Mouse (Mus musculus) ovary, postnatal 10 days (tissue): ENCODE results near the gene Pkig.
"Not testable (repeated sequence)": the region's sequence is repeated elsewhere in the genome, so short reads cannot be mapped to it uniquely, and the experiment has no call there.

ENCODE experiments used
- DNase-seq: peaks from one replicate; pipeline ENCODE4 v3.0.0; 2022; ENCODE audit warnings: low spot score

Pkig gene

DNA sequence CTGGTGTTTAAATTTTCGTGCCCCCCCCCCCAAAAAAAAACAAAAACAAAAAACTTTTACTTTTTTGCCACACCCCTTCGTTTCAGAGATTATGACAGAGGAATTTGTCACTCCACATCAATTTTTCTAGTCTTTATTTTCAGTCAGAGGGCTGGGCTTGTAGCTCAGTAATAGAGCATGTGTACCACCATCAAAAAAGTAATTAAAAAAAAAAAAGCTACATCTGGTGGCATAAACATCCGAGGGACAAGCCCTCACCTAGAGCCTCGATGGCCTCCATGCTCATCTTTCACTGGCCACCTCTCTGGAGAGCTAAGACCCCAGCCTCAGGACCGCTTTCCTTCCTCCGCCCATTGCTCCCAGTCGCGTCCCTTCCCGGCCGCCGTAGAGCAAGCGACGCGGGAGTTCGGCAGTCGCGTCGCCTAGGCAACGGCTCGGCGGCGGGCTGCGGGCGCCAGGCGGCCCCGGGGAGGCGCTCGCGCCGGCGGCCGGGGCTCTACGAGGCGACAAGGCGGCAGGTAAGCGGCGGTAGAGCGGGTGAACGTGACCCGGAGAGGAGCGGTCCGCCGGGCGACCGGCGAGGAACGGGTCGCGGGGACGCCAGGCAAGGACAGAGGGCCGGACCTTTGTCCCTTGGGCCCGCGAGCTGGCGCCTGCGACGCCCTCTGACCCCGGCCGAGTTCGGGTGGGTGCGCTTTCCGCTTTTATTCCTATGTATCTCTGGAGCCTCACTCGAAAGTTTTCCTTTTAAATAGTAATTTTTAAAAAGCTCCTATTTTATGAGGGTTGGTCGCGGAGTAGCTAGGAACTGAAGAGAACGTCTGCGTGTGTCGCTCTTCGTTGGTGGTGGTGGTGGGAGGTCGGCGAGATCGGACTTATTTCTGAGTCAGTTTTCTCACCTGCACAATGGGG, at the start of gene Pkig:
Pkig (plus strand) TSS at position 412 of the 912 bp plus-strand sequence.
- peak; percentile 74 for DNase-seq

DNA sequence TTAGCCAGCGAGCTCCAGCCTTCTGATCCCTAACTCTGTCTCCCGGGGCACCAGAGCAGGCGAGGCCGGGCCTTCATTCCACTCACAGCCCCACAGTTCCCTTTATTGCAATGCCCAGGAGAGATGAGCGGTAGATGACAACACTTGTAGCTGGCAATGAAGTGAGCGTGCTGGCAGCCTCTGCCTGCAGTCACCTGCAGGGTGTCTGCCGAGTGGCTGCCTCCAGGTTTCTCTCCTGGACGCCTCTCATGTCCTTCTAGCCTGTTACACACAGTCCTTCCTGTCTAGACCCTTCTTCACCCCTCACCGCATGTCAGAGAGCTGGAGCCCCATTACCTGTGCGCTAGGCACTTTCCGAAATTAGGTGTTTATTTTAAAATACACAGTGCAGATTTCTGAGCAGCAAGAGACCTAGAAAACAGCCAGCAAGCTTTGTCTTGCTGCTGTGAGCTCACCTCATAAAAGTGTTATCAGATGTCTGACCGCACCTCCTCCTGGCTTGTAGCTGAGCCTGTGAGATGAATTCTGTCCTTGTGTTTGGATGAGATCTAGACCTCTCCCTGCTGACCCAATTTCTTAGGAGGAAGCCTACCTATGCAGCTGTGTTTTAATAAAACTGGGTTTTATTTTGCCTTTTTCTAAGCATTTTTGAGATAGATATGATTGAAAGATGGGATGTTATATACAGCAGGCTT, 48.8 kb upstream of the Pkig start:
- DNase-seq = no peak

DNA sequence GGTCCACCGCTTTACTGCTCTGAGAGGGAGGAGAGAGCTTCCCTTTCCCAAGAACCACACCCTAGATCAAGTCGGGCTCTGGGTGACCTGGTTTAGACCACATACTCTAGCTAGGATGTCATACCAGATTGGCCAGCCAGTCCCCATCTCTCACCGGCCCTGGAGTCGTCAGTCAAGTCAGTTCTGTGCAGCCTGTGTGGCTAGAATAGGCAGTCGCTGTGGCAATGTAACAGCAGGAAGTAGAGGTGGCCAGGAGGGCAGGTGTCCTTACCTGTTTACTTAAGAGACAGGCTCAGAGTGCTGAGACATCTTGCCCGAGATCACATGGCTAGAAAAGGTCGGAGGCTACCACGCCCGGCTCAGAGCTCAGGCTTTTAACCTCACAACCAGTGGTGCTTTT, 47.0 kb upstream of the Pkig start:
- DNase-seq = no peak

DNA sequence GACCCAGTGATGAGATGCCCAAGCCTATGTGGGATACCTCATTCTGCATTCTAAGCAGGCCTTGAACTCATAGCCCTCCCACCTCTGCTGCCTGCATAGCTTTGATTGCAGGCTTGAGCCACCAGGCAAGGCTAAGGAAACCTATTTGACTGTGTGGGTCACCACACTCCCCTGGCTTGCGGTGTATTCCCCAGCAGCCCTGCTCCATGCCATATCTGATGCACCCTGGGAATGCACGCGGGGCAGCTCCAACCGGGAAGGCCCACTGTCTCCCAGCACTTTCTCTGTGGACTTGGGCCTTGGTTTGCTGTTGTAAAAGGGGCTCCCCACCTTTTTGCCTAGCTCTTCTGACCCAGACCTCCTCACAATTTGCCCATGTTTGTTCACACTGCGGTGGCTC, 45.0 kb upstream of the Pkig start:
- no peak for DNase-seq

GRCm38 (mm10) chr2:163613990-163614389, 44.2 kb upstream of the Pkig start:
- no peak for DNase-seq

GRCm38 (mm10) chr2:163615401-163615800, 42.8 kb upstream of the Pkig start:
- no peak for DNase-seq

GRCm38 (mm10) chr2:163615906-163616651, 42.1 kb upstream of the Pkig start:
- DNase-seq = no peak

- DNase-seq = no peak
These were observed 41.4 kb upstream of the Pkig start for GRCm38 (mm10) chr2:163616652-163617227.

GRCm38 (mm10) chr2:163617232-163617863, 40.8 kb upstream of the Pkig start:
- no peak for DNase-seq

- no peak for DNase-seq
These were observed 40.3 kb upstream of the Pkig start for GRCm38 (mm10) chr2:163617874-163618273.

GRCm38 (mm10) chr2:163620451-163620850, 37.7 kb upstream of the Pkig start:
- no peak for DNase-seq

DNA sequence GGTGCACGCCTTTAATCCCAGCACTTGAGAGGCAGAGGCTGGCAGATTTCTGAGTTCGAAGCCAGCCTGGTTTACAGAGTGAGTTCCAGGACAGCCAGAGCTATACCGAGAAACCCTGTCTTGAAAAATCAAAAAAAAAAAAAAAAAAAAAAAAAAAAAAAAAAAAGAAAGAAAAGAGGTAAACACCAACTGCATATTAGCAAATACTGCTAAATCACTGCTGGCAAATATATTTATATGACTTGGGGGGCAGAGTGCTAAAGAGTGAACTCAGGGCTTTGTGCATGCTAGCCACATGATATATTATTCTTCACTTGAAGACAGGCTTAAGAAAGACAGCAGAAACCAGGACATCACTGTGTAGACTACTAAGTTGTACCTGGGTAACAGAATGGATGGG, 36.8 kb upstream of the Pkig start:
- DNase-seq = not testable (repeated sequence)

DNA sequence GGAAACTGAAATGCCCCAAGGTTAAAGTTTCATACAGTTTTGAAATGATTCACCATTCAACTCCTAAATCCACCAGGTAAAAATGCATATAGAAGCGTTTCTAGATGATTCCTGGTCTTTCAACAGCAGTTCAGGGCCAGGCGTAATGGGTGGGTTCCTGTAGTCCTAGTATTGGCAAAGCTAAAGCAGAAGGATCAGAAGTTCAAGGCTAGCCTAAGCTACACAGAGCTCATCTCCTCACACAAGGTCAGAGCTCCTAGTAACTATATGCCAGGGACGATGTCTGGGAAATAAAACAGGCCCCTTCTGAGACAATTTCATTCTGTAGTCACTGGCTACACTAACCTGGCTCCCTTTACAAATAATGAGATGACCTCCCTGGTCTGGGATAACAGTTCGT, 27.0 kb upstream of the Pkig start:
- no peak for DNase-seq

- no peak for DNase-seq
These were observed 26.5 kb upstream of the Pkig start for GRCm38 (mm10) chr2:163631715-163632114.

DNA sequence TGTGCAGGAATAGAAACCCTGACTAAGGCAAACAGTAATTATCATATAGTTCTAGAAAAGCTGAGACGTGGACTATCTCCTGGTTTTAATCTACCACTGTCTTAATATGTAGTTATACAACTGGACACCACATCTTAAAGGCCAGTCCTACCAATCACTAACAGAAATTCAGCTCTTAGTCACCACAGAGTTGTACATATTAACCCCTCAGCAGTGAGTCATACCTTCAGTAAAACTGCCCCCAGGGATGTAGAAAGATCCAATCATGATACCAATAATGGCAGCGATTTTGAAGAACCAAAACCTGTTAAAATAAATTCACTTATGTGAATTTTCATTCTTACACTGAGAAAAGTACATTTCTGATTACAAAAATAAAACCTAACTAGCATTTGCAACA, 24.0 kb upstream of the Pkig start:
- DNase-seq = no peak

- no peak for DNase-seq
These were observed 22.1 kb upstream of the Pkig start for GRCm38 (mm10) chr2:163636057-163636456.

DNA sequence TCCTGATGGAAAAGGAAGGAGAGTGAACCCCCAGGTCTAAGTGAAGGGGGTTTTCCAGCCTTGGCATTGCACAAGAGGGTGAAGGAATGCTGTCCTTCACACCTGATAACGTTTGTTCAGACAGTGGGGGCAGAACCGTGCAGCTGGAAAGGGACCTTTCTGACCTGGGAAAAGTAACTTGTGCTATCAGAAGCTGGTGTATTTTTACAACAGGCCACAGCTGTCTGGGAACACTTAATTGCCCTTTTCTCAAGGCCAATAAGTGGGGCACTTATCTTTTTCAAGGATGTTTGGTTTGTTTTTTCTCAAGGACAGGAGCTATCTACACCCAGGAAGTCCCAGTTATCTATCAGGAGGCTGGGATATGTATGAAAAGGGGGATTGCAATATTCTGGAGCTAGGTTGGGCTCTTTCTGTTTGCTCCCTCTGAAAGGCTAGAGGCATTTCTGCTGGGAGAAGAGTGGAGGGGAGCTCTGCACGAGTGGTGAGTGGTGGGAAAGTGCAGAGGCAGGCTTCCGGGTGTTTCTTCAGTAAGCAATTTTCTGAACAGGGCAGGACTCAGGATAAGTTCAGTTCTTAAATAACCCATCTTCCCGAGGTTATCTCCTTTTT, 20.4 kb upstream of the Pkig start:
- DNase-seq = no peak

DNA sequence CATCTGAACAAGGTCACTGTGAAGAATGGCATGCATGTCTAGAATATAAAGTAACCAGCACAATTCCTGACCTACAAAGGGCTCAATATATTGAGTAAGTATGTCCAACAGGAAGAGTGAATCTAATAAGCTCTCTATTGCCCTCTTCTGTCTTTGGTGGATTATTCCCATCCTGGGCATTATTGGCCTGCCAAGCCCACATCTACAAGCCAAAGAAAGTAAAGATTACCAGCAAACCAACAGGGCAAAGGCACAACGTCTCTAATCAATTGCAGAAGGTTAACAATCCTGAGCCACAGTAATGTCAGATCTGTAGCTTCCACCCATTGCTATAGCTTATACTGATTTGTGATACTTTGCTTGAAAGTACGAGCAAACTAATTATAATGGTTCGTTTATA, 17.7 kb upstream of the Pkig start:
- DNase-seq = no peak

GRCm38 (mm10) chr2:163641681-163642080, 16.5 kb upstream of the Pkig start:
- no peak for DNase-seq

GRCm38 (mm10) chr2:163642685-163643575, 15.3 kb upstream of the Pkig start:
- DNase-seq = no peak
